Mouse (Mus musculus) 416B (cell line): Measurements from ENCODE around the gene Anp32b.

Source experiments
- DNase-seq: peaks from one replicate; pipeline ENCODE4 v3.0.0; 2011; ENCODE audit warnings: low read depth

The Anp32b gene

GRCm38 (mm10) chr4:46450519-46451131 lies at the start of gene Anp32b:
TSS of gene Anp32b (plus strand) at chr4:46450902.
- DNase-seq, result peak; percentile 95

GRCm38 (mm10) chr4:46404042-46404795 lies 46.5 kb upstream of the Anp32b start:
- peak; percentile 94 for DNase-seq

GRCm38 (mm10) chr4:46406966-46407703 lies 43.6 kb upstream of the Anp32b start:
- DNase-seq, result no peak

- DNase-seq, result no peak
Measured at GRCm38 (mm10) chr4:46410677-46411076, 40.0 kb upstream of the Anp32b start.

- DNase-seq, result peak; percentile 86
Measured at GRCm38 (mm10) chr4:46411489-46411888, 39.2 kb upstream of the Anp32b start.

GRCm38 (mm10) chr4:46412113-46412512 lies 38.6 kb upstream of the Anp32b start:
- peak; percentile 70 for DNase-seq

GRCm38 (mm10) chr4:46413406-46413805 lies 37.3 kb upstream of the Anp32b start, which contains the start of gene Hemgn:
TSS of gene Hemgn (minus strand) at chr4:46413506.
- DNase-seq, result no peak

- peak; percentile 44 for DNase-seq
Measured at GRCm38 (mm10) chr4:46417491-46417890, 33.2 kb upstream of the Anp32b start.

- DNase-seq, result peak; percentile 60
Measured at GRCm38 (mm10) chr4:46418851-46419250, 31.9 kb upstream of the Anp32b start.

GRCm38 (mm10) chr4:46422625-46423024 lies 28.1 kb upstream of the Anp32b start:
- DNase-seq, result peak; percentile 82

- no peak for DNase-seq
Measured at GRCm38 (mm10) chr4:46428903-46429499, 21.7 kb upstream of the Anp32b start.

- DNase-seq, result no peak
Measured at GRCm38 (mm10) chr4:46432339-46433036, 18.2 kb upstream of the Anp32b start.

- peak; percentile 75 for DNase-seq
Measured at GRCm38 (mm10) chr4:46442501-46442900, 8.2 kb upstream of the Anp32b start.

- no peak for DNase-seq
Measured at GRCm38 (mm10) chr4:46445237-46445945, 5.3 kb upstream of the Anp32b start.

GRCm38 (mm10) chr4:46447461-46447860 lies 3.2 kb upstream of the Anp32b start:
- peak; percentile 40 for DNase-seq

- no peak for DNase-seq
Measured at GRCm38 (mm10) chr4:46448886-46449285, 1.8 kb upstream of the Anp32b start.

GRCm38 (mm10) chr4:46450020-46450518 lies 633 bp upstream of the Anp32b start:
- DNase-seq, result no peak

- DNase-seq, result peak; percentile 58
Measured at GRCm38 (mm10) chr4:46451240-46451757, 597 bp downstream of the Anp32b start.

- peak; percentile 72 for DNase-seq
Measured at GRCm38 (mm10) chr4:46451758-46452480, 1.2 kb downstream of the Anp32b start.

GRCm38 (mm10) chr4:46452481-46452850 lies 1.8 kb downstream of the Anp32b start:
- peak; percentile 90 for DNase-seq
